Mouse (Mus musculus) regulatory T cell (primary cell): ENCODE data around the gene Gm11037.

ENCODE experiments used
- in situ Hi-C: fragments of 300-600 bp; cut with MboI, MseI; formaldehyde crosslinking; loops from one replicate; pipeline ENCODE4 v1.15.1; 2025; ENCODE audit warnings: high pct_unique_total_duplicates

Gm11037 gene

DNA sequence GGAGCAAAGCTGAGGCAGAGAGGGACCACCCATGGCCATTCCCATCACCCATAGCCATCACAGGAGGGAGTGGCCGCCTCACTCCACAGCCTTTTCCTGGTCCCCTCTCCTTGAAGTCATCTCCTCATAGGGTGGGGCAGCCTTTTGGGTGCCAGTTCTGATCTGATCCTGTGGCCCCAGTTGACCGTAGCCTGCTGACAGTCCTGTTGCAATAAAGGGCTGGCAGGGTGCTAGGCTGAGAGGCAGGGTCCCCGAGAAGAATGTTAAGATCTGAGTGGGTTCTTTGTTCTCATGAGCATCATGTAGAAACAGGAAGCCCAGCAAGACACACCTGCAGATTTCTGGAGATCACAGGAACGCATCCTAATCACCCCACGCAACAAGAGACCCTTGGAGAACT, 5.1 kb upstream of the Gm11037 start:
- in situ Hi-C loops = no loop called here

DNA sequence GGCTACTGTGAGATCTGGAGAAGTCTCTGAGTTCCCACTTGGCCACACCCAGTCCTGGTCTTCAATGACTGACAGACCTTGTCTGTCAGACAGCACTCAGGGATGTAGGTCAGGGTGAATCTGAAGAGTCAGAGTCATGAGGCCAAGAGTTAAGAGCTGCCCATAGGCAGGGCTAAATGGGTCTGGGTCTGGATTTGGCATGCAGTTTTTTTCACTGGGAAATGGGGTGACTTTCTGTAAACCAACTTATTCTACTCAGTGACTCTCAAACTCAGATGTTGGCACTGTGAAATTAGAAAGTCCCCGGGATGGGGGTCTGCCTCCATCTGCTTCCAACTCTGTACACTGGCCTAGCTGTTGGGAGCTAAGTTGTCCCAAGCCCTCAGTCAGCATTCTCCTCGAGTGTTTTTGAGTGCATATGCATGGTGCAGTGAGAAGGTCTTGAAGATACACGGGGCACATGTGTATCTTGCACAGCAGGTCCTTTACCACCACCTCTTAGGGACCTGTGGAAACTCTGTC, 4.6 kb upstream of the Gm11037 start:
- in situ Hi-C loops = no loop called here

DNA sequence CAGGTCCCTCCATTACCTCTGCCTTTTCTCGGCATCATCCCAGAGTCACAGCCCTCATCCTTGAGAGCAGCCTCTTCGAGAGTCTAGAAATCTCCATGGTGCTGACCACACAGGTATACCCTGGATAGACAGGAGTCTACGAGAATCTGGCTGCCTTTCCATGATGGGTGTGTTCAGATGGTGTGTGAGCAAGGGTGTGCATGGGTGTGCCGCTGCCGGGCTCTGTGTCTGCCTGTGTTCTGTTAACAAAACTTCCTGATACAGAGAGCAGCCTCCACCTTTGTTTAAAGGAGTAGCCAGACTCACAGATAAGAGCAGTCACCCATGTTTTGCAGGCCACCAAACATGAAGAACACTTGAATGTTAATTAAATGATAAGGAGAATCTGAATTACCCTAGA, 3.5 kb upstream of the Gm11037 start:
- in situ Hi-C loops = no loop called here

- in situ Hi-C loops = no loop called here
These were observed 2.4 kb upstream of the Gm11037 start for GRCm38 (mm10) chr2:131130849-131131248.

GRCm38 (mm10) chr2:131132111-131132888, 997 bp upstream of the Gm11037 start:
- in situ Hi-C loops = no loop called here

GRCm38 (mm10) chr2:131134381-131134780, 1.1 kb downstream of the Gm11037 start:
- in situ Hi-C loops = no loop called here

DNA sequence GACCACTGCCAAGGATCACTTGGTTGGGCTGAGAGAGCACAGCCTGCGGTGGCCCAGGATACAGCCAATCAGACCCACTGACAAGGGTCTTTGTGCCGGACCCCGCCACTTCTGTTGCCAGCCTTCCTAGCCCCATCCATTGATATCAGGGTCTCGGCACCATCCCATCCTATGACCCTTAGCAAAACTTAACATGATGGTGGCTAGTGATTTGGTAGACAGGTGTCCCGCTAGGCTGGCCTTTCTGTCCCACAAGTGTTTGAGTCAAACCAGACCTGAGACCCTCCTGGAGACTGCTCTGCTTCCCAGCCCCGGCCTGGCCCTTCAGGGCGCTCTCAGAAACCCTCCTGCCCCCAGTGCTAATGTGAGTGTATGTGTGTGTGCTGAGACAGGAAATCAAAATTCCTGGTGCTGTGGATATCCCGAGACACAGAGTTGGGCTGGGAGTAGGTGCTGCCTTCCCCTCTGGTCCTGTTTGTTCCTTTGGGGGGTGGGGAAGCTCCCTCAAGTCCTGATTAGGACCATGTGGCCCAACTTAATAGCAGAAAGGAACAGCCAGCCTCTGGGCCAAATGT, 1.6 kb downstream of the Gm11037 start:
- in situ Hi-C loops = no loop called here

DNA sequence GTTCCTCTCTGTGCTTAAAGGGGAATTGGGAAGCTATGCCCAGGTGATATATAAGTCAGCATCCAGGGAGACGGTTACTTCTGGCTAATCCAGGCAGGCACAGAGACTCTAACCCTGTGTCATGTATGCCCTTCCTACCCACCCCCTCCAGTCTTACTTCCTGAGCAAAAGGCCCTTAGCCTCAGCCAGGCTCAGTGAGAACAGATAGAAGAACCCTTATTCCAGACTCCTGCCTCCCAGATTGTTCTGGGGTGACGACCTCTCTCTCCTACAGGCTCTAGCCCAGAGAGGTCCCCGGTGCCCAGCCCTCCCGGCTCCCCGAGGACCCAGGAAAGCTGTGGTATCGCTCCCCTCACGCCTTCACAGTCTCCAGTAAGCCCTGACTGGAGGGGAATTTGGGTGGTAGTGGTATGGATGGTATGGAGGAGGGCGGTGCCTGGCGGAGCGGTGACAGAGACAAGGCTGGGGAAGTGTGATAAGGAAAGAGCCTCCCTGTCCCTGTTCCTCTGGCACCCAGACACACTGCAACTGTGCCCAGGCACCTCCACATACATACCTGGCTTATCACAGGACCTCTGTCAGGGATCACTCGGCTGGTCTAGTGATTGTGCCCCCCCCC, 2.3 kb downstream of the Gm11037 start:
- in situ Hi-C loops = no loop called here

- in situ Hi-C loops = no loop called here
These were observed 5.0 kb downstream of the Gm11037 start for GRCm38 (mm10) chr2:131138296-131138695.

GRCm38 (mm10) chr2:131138760-131139159, 5.5 kb downstream of the Gm11037 start:
- in situ Hi-C loops = no loop called here

GRCm38 (mm10) chr2:131139287-131139686, 6.0 kb downstream of the Gm11037 start:
- in situ Hi-C loops = no loop called here

DNA sequence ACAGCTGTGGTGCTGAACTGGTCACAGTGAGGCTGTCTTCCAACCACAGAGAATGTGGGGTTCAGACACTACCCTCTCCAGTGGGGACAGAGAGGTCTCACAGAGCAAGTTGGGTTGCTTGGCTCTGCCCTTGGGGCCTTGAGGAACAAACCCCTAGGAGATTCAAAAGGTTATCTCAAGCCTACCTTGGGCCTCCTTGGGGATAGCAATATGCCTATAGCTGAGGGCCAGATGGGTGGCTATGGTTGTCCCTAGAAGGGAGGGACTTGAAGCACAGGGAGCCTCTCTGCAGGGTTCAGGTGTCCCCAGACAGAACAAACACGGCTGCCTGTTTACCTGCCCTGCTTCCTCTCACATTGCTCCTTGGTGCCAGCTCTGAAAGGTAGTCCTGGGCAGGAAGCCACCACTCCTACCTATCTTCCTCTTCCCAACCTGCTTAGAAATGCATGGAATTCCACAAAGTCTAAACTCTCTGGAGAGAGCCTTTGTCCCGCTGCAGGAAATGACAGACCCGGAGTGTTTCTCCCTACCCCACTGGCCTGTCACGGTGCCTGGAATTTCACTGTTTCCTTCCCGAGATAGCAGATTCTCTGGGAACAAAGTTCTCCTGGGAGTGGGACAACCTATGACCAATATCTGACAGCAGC, 6.7 kb downstream of the Gm11037 start:
- in situ Hi-C loops = loop anchor here (5.0 kb wide), 1 partner anchor 48 kb away; no protein-coding TSS in a partner anchor

DNA sequence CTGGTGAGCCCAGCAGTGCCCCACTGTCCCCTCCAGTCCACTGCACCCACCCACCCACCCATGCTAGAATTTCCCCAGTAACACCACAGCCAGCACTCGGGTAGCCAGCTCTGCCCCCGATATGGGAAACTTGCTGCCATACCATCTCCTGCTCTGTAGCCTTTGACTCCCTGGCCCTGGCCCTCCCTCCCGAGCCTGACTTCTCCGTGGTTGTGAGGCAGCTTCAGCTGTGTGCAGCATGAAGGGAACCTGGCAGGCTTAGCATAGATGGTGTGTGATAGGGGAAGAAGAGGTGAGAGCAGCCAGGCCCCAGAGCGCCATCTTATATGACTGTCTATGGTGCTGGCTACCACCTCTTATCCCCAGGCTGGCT, 7.2 kb downstream of the Gm11037 start:
- in situ Hi-C loops = loop anchor here (5.0 kb wide), 1 partner anchor 48 kb away; no protein-coding TSS in a partner anchor

- in situ Hi-C loops = loop anchor here (5.0 kb wide), 1 partner anchor 49 kb away; no protein-coding TSS in a partner anchor
These were observed 8.2 kb downstream of the Gm11037 start for GRCm38 (mm10) chr2:131141336-131141986.

- in situ Hi-C loops = loop anchor here (5.0 kb wide), 1 partner anchor 50 kb away; no protein-coding TSS in a partner anchor
These were observed 9.3 kb downstream of the Gm11037 start for GRCm38 (mm10) chr2:131142592-131142991.

- in situ Hi-C loops = loop anchor here (5.0 kb wide), 1 partner anchor 51 kb away; no protein-coding TSS in a partner anchor
These were observed 9.9 kb downstream of the Gm11037 start for GRCm38 (mm10) chr2:131143007-131143780.

DNA sequence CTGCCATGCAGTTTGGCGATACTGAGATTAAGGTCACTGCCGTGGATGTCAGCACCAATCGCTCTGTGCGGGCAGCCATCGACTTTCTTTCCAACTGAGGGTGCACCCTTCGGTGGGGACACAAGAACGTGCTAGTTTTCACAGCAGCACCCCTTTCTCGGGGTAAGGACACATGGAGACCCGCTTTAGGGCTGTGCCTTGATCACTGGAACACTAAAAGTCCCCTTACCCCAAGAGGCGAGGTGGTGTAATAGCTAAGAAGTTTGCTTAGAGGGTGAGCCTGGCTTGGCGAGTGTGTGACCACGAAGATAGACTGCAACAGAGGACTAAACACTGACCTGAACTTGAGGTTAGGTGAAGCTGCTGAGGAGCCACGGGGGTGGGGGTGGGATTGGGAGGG, 11.8 kb downstream of the Gm11037 start:
- in situ Hi-C loops = no loop called here

DNA sequence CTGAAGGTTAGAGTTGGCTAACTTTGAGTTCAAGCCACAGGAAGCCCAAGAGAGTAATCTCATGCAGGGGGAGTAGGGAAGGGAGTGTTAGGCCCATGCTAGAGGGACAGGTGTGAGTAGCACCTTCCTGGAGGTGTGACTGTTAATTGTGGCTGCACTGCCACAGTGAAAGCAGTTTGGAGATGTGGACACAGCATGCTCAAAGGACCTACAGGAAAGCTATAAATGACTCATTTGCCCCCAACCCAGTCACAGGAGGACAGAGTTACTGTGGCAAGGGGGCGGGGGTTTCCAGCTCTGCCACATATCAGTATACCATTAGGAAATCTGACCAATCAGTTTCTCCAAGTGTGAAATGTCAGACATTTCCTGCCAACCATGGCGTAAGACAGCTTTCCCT, 12.2 kb downstream of the Gm11037 start:
- in situ Hi-C loops = no loop called here

DNA sequence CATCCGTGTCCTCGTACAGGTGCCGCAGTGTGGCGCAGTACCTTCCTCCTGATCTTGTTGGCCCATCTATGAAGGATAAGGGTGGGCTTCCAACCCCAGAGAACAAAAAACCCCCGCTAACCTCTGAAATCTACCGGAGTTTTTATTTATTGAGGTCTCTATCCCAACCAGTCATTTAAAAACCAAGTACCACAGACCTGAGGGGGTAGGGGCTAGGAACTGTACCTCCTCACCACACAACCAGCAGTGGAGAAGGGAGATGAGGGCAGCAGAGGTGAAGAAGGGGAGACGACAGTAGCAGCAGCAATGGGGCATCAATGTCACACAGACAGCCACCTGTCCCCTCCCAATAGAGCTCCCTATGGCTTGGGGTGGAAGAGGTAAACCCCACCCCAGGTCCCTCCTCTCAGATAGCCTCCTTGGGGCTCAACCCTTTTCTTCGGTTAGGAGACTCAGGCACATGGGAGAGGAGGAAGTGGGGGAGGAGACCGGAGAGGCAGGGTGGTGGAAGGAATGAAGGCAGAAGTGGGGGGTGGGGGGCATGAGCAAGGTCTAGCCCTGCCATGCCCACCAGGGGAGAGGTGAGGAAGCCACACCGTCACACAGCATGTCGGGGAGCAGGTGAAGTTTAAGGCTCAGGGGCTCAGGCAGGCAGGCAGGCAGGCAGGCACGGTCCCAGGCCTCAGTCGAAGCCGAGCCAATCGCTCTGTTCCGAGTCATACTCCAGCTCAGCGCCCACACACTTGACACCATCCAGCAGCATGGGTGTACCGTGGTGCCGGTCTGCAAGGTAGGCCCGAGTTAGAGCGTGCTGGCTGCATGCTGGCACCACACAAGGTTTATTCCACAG, 13.1 kb downstream of the Gm11037 start:
- in situ Hi-C loops = no loop called here

DNA sequence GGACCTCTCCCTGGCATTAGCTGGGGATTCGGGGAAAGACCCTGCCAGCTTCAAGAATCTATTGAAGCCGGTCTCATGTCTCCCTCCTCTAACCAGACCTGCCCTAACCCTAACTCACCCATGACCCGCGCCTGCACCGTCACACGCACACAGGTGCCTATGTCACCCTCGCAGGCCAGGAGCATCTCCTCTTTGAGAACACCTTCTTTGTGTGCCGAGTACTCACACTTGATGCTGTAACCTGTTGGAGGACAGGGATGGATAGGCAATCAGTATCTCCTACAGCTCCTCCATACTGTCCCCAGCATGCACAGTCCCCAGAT, 13.7 kb downstream of the Gm11037 start:
- in situ Hi-C loops = no loop called here
